Mouse (Mus musculus): ENCODE measurements at regions not wholly inside any gene's neighbourhood (a gene's known extent, or its start where the extent isn't known, plus 50 kb on each side); places are given as distances from the start of the nearest gene placed in this dataset.

DNA sequence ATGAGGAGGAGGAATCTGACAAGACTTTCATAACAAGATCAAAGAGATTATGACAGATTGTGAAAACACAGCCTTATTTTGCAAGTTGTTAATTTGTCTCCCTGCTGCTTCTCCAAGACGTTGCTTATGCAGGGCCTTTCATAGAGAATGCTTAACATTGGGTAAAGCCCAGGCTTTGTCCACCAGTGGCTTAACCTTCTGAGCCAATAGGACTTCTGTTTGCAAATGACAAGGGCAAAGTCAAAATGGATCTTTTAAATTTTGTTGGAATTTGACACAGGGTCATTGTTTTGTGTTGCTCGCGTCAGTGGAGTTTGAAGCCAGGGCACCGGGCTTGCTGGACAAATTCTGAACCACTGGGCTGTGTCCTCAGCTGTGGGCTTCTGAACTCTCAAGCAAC is 346.6 kb downstream of the Epha4 start:
- TF ChIP-seq CTCF (IDR thresholded peaks at IDR 0.05; ENCODE audit: control insufficient read depth, insufficient read depth, insufficient read length) (no peak), FOSL1 (IDR thresholded peaks at IDR 0.05; ENCODE audit: insufficient read depth, low read length, poor library complexity, severe bottlenecking) (no peak), MAX (IDR thresholded peaks at IDR 0.05) (no peak)

Measured in C2C12 (cell line).